Mouse (Mus musculus) monocyte, adult 5-6 weeks (primary cell): ENCODE measurements around the gene Nhsl1. TPM values are rescaled to one million over a fixed set of nuclear protein-coding genes. Genes with fewer than 3 reads are reported as not detected.

Experiments used
- ATAC-seq: fragments of 153-309, 156-312 bp; replicated peaks from 2 replicates; pipeline ENCODE4 v1.8.0; 2017; ENCODE audit warnings: mild to moderate bottlenecking; ENCODE audit not compliant: low TSS enrichment, insufficient number of reproducible peaks, severe bottlenecking, poor library complexity, low FRiP score
- total RNA-seq: library from RNA; stranded (forward); fragments of 200-1000, 200-491, 200-594 nt; gene quantifications from 3 replicates; pipeline ENCODE4 v1.2.3, GENCODE M21; 2017

Gene Nhsl1
- total RNA-seq, 1 experiment from 2014 or later, result 0.29 TPM

- ATAC-seq, result no peak
These were observed 144.5 kb downstream of the Nhsl1 start for GRCm38 (mm10) chr10:18463071-18463841.

- no peak for ATAC-seq
These were observed 149.6 kb downstream of the Nhsl1 start for GRCm38 (mm10) chr10:18468396-18468795.

GRCm38 (mm10) chr10:18469279-18470135 is 150.7 kb downstream of the Nhsl1 start:
- ATAC-seq, result no peak

- ATAC-seq, result no peak
These were observed 151.7 kb downstream of the Nhsl1 start for GRCm38 (mm10) chr10:18470351-18471060.

- ATAC-seq, result no peak
These were observed 152.9 kb downstream of the Nhsl1 start for GRCm38 (mm10) chr10:18471648-18472047.

GRCm38 (mm10) chr10:18475126-18475525 is 156.3 kb downstream of the Nhsl1 start:
- ATAC-seq, result no peak

GRCm38 (mm10) chr10:18478294-18478693 is 159.5 kb downstream of the Nhsl1 start:
- no peak for ATAC-seq

GRCm38 (mm10) chr10:18479285-18479684 is 160.5 kb downstream of the Nhsl1 start:
- ATAC-seq, result no peak

- ATAC-seq, result no peak
These were observed 162.1 kb downstream of the Nhsl1 start for GRCm38 (mm10) chr10:18480836-18481235.

- ATAC-seq, result no peak
These were observed 163.9 kb downstream of the Nhsl1 start for GRCm38 (mm10) chr10:18482558-18483141.

- no peak for ATAC-seq
These were observed 164.9 kb downstream of the Nhsl1 start for GRCm38 (mm10) chr10:18483658-18484057.

GRCm38 (mm10) chr10:18484731-18485130 is 165.9 kb downstream of the Nhsl1 start:
- ATAC-seq, result no peak

GRCm38 (mm10) chr10:18488239-18488803 is 169.5 kb downstream of the Nhsl1 start:
- no peak for ATAC-seq

GRCm38 (mm10) chr10:18489936-18490335 is 171.2 kb downstream of the Nhsl1 start:
- no peak for ATAC-seq

GRCm38 (mm10) chr10:18491952-18492351 is 173.2 kb downstream of the Nhsl1 start:
- no peak for ATAC-seq

- no peak for ATAC-seq
These were observed 174.5 kb downstream of the Nhsl1 start for GRCm38 (mm10) chr10:18493010-18493894.

GRCm38 (mm10) chr10:18494249-18494648 is 175.5 kb downstream of the Nhsl1 start:
- no peak for ATAC-seq

GRCm38 (mm10) chr10:18497066-18497465 is 178.3 kb downstream of the Nhsl1 start:
- no peak for ATAC-seq
